Mouse (Mus musculus): ENCODE data around the gene Acbd4. TPM values are rescaled to one million over a fixed set of nuclear protein-coding genes. Genes with fewer than 3 reads are reported as not detected.
A peak's percentile ranks its signal among the peaks of the same experiment; 100 is the strongest.

The Acbd4 gene
- polyA plus RNA-seq, 1 experiment from 2014 or later, result 56.5 TPM

- Histone ChIP-seq H3K4me2 (ENCODE audit: low read depth, low read length) (no peak overlapping the region), H3K27ac (ENCODE audit: low read depth) (no peak overlapping the region), H3K4me1 (ENCODE audit: insufficient read depth) (no peaks in the 10 kb centered on the region), H3K9ac (replicated peaks) (no peak overlapping the region), H3K9me3 (ENCODE audit: low read length) (no peaks in the 10 kb centered on the region), H3K27me3 (ENCODE audit: insufficient read depth, low read length) (no peaks in the 10 kb centered on the region), H3K4me3 (ENCODE audit: low read depth, low read length) (no peak overlapping the region), H3K36me3 (replicated peaks; ENCODE audit: insufficient read depth, low read length) (peaks cover 40% of the 10 kb centered on the region)
- TF ChIP-seq EP300 (IDR thresholded peaks at IDR 0.05; ENCODE audit: low read depth) (no peak), CTCF (IDR thresholded peaks at IDR 0.05; ENCODE audit: low read depth) (no peak)
- DNase-seq (no peak), ATAC-seq (no peak)
- 94% methylated on average over 10 of the region's 10 CpGs for WGBS (ENCODE audit: insufficient replicate concordance)
Measured at GRCm38 (mm10) chr11:103070322-103070880, 31.1 kb upstream of the Acbd4 start.

GRCm38 (mm10) chr11:103073671-103074070 is 27.8 kb upstream of the Acbd4 start:
- no peak overlapping the region for H3K4me3 ChIP-seq (ENCODE audit: low read depth, low read length)
- no peaks in the 10 kb centered on the region for H3K9me3 ChIP-seq (ENCODE audit: low read length)
- no peak overlapping the region for H3K4me2 ChIP-seq (ENCODE audit: low read depth, low read length)
- DNase-seq (no peak), ATAC-seq (no peak)
- H3K36me3 ChIP-seq (replicated peaks; ENCODE audit: insufficient read depth, low read length), result peaks cover 8% of the 10 kb centered on the region; the same call in 1 of the 2 replicates
- no peak overlapping the region for H3K9ac ChIP-seq (replicated peaks)
- no peaks in the 10 kb centered on the region for H3K27me3 ChIP-seq (ENCODE audit: insufficient read depth, low read length)
- no peak overlapping the region for H3K27ac ChIP-seq (ENCODE audit: low read depth)
- WGBS (ENCODE audit: insufficient replicate concordance), result 86% methylated on average over 7 of the region's 7 CpGs
- TF ChIP-seq CTCF (IDR thresholded peaks at IDR 0.05; ENCODE audit: low read depth) (no peak), EP300 (IDR thresholded peaks at IDR 0.05; ENCODE audit: low read depth) (no peak)
- no peaks in the 10 kb centered on the region for H3K4me1 ChIP-seq (ENCODE audit: insufficient read depth)

DNA sequence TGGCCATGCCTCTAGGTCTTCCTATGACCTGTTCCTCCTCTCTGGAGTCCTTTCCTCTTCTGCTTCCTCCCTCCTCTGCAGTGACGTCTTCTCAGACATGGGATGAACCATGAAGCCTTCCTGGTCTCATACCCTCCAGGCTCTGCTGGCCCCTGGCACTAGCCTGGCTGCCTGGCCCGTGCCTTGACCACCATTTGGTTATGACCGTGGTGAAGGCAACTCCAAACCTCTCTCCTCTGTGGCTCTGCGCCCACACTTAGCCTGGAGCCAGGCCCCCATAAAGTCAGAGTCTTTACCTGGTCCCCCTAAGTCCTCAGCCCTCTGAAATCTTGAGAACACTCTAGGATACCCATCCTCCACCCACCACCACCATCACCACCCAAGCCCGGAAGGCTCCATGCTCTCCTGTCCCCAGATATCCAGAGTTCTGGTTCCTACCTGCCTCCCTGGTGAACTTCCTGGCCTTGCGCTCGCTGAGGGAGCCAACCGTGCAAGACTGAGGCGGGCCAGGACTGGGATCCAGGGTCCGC is 27.3 kb upstream of the Acbd4 start:
- H3K27ac ChIP-seq (ENCODE audit: low read depth), result no peak overlapping the region
- ATAC-seq, result no peak
- H3K4me2 ChIP-seq (ENCODE audit: low read depth, low read length), result no peak overlapping the region
- no peaks in the 10 kb centered on the region for H3K27me3 ChIP-seq (ENCODE audit: insufficient read depth, low read length)
- TF ChIP-seq EP300 (IDR thresholded peaks at IDR 0.05; ENCODE audit: low read depth), result no peak
- no peak for TF ChIP-seq CTCF (IDR thresholded peaks at IDR 0.05; ENCODE audit: low read depth)
- H3K9me3 ChIP-seq (ENCODE audit: low read length), result no peaks in the 10 kb centered on the region
- 75% methylated on average over 10 of the region's 10 CpGs for whole genome bisulfite sequencing (ENCODE audit: insufficient replicate concordance)
- no peaks in the 10 kb centered on the region for H3K4me1 ChIP-seq (ENCODE audit: insufficient read depth)
- no peak overlapping the region for H3K9ac ChIP-seq (replicated peaks)
- DNase-seq, result no peak
- H3K36me3 ChIP-seq (replicated peaks; ENCODE audit: insufficient read depth, low read length), result peaks cover 3% of the 10 kb centered on the region; the same call in 1 of the 2 replicates
- no peak overlapping the region for H3K4me3 ChIP-seq (ENCODE audit: low read depth, low read length)

DNA sequence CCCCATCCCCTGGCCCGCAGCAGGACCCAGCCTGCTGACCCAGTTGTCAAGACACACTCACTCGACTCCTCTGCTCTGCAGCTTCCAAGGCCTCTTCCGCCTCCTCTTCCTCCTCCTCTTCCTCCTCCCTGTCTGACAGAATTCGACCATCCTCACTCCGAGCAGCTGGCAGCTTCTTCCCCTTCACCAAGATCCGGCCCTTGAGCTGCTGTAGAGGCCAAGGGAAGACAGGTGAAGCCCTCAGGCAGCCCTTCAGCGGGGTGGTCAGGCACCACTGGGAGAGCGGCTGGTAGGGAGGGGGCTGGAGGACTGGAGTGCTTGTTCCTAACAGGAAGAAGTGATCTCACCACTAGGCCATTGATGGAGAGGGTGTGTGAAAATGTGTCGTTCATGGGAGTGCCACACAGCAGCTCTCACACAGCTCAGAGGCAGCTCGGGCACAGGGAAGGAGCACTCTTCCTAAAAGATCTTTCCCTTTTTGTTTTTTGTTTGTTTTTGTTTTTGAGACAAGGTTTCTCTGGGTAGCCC is 26.6 kb upstream of the Acbd4 start:
- H3K27me3 ChIP-seq (ENCODE audit: insufficient read depth, low read length), result peaks cover under 1% of the 10 kb centered on the region; the same call in 1 of the 2 replicates
- H3K9me3 ChIP-seq (ENCODE audit: low read length), result no peaks in the 10 kb centered on the region
- peaks cover 2% of the 10 kb centered on the region; the same call in 1 of the 2 replicates for H3K36me3 ChIP-seq (replicated peaks; ENCODE audit: insufficient read depth, low read length)
- H3K9ac ChIP-seq (replicated peaks), result no peak overlapping the region
- 38% methylated on average over 10 of the region's 10 CpGs for WGBS (ENCODE audit: insufficient replicate concordance)
- ATAC-seq (no peak), DNase-seq (no peak)
- H3K4me2 ChIP-seq (ENCODE audit: low read depth, low read length), result no peak overlapping the region
- TF ChIP-seq CTCF (IDR thresholded peaks at IDR 0.05; ENCODE audit: low read depth), result no peak
- no peak for TF ChIP-seq EP300 (IDR thresholded peaks at IDR 0.05; ENCODE audit: low read depth)
- no peak overlapping the region for H3K27ac ChIP-seq (ENCODE audit: low read depth)
- no peak overlapping the region for H3K4me3 ChIP-seq (ENCODE audit: low read depth, low read length)
- no peaks in the 10 kb centered on the region for H3K4me1 ChIP-seq (ENCODE audit: insufficient read depth)

GRCm38 (mm10) chr11:103076010-103076409 is 25.5 kb upstream of the Acbd4 start:
- ATAC-seq (peak; percentile 27; the same call in 1 of the 2 replicates), DNase-seq (no peak)
- H3K36me3 ChIP-seq (replicated peaks; ENCODE audit: insufficient read depth, low read length), result no peaks in the 10 kb centered on the region
- no peak overlapping the region for H3K27ac ChIP-seq (ENCODE audit: low read depth)
- peaks cover 9% of the 10 kb centered on the region for H3K4me1 ChIP-seq (ENCODE audit: insufficient read depth)
- 56% methylated on average over 7 of the region's 7 CpGs for WGBS (ENCODE audit: insufficient replicate concordance)
- no peak overlapping the region for H3K9ac ChIP-seq (replicated peaks)
- H3K4me2 ChIP-seq (ENCODE audit: low read depth, low read length), result no peak overlapping the region
- TF ChIP-seq CTCF (IDR thresholded peaks at IDR 0.05; ENCODE audit: low read depth), result no peak
- TF ChIP-seq EP300 (IDR thresholded peaks at IDR 0.05; ENCODE audit: low read depth), result peak; percentile 33; the same call in 1 of the 2 replicates
- no peaks in the 10 kb centered on the region for H3K9me3 ChIP-seq (ENCODE audit: low read length)
- no peak overlapping the region for H3K4me3 ChIP-seq (ENCODE audit: low read depth, low read length)
- H3K27me3 ChIP-seq (ENCODE audit: insufficient read depth, low read length), result peaks cover 12% of the 10 kb centered on the region

- WGBS (ENCODE audit: insufficient replicate concordance), result 73% methylated on average over 8 of the region's 8 CpGs
- no peaks in the 10 kb centered on the region for H3K9me3 ChIP-seq (ENCODE audit: low read length)
- DNase-seq (no peak), ATAC-seq (no peak)
- no peak overlapping the region for H3K4me2 ChIP-seq (ENCODE audit: low read depth, low read length)
- no peak overlapping the region for H3K4me3 ChIP-seq (ENCODE audit: low read depth, low read length)
- peaks cover 9% of the 10 kb centered on the region for H3K4me1 ChIP-seq (ENCODE audit: insufficient read depth)
- H3K27me3 ChIP-seq (ENCODE audit: insufficient read depth, low read length), result peaks cover 12% of the 10 kb centered on the region
- no peaks in the 10 kb centered on the region for H3K36me3 ChIP-seq (replicated peaks; ENCODE audit: insufficient read depth, low read length)
- TF ChIP-seq CTCF (IDR thresholded peaks at IDR 0.05; ENCODE audit: low read depth), result no peak
- no peak for TF ChIP-seq EP300 (IDR thresholded peaks at IDR 0.05; ENCODE audit: low read depth)
- H3K27ac ChIP-seq (ENCODE audit: low read depth), result no peak overlapping the region
- no peak overlapping the region for H3K9ac ChIP-seq (replicated peaks)
Measured at GRCm38 (mm10) chr11:103076581-103076980, 24.9 kb upstream of the Acbd4 start.
